Comparison of ENCODE assay signal across 11 mouse cellular contexts in the genomic region with DNA sequence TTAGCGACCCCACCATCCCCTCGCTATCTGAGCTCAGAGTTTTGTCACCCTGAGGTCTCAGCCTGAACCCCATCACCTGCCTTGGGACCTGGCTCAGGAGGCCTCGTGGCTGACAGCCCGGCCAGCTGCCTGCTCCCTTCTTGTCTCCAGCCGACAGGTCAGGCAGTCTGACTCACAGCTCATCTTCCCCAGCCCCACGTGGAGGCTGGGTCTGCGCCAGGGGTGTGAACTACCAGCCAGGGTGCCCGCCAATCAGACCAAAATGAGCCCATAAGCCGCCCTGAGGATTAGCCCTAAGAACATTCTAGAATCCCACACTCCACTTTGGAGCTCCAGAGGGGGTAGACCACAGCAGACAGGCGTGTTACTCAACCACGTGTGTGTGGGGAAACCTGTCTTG. TPM values are rescaled to one million over a fixed set of nuclear protein-coding genes. Genes with fewer than 3 reads are reported as not detected.
DNase-seq lines count a peak whose midpoint lies in the region; ATAC-seq lines count a peak whose summit lies in the region.
"Had no signal": no experiment of that assay in that cellular context is flagged by ENCODE, and none has a peak within 500 bp of the region (broad histone marks: within the 10 kb centered on the region; RNA-seq: fewer than 3 reads in every experiment).

No protein-coding gene starts in this region.

- no peaks in the 10 kb centered on the region for H3K9me3 ChIP-seq in heart, embryonic 11.5 days (replicated peaks; ENCODE audit: control insufficient read depth, low read length)
- H3K9me3 ChIP-seq: hindbrain, embryonic 10.5 days; lung, embryonic 15.5 days had no signal

- no peaks in the 10 kb centered on the region for H3K36me3 ChIP-seq in heart, embryonic 11.5 days (ENCODE audit: control insufficient read depth, insufficient read depth, low read length)
- H3K36me3 ChIP-seq: hindbrain, embryonic 10.5 days; lung, embryonic 15.5 days had no signal

- no peak overlapping the region for H3K4me3 ChIP-seq in heart, embryonic 11.5 days (ENCODE audit: low read depth, low read length)
- H3K4me3 ChIP-seq: hindbrain, embryonic 10.5 days; lung, embryonic 15.5 days; megakaryocyte, embryonic 14.5 days had no signal

- H3K27me3 ChIP-seq in heart, embryonic 11.5 days (ENCODE audit: control insufficient read depth, insufficient read depth, low read length) = no peaks in the 10 kb centered on the region
- H3K27me3 ChIP-seq: lung, embryonic 15.5 days; megakaryocyte, embryonic 14.5 days had no signal

- no peak overlapping the region for H3K9ac ChIP-seq in heart, embryonic 11.5 days (ENCODE audit: low read depth, low read length)
- H3K9ac ChIP-seq: lung, embryonic 15.5 days had no signal

- peak; percentile 20 for DNase-seq in heart, adult 8-10 months (ENCODE audit: low spot score)
- DNase-seq in Muller cell, postnatal 12 days (ENCODE audit: inconsistent ontology term) = peak; percentile 63
- DNase-seq in brain, adult 2 months (ENCODE audit: low read depth, low spot score) = peak; percentile 31
- DNase-seq in heart, postnatal 25 days (ENCODE audit: low spot score) = peak; percentile 4
- no peak for DNase-seq in frontal cortex, postnatal 10 days (ENCODE audit: low spot score in 2 of 2)
- DNase-seq in kidney, postnatal 36 days = no peak

- WGBS in heart, embryonic 11.5 days (ENCODE audit: insufficient replicate concordance) = 54% methylated on average over 11 of the region's 11 CpGs

- intact Hi-C loops in heart, postnatal 25 days (cut with DNase I) = no loop called here

- H3K27ac ChIP-seq in heart, embryonic 11.5 days (ENCODE audit: low read depth, low read length) = no peak overlapping the region
- H3K27ac ChIP-seq: hindbrain, embryonic 10.5 days; lung, embryonic 15.5 days had no signal

- no peak for ATAC-seq in heart, embryonic 11.5 days (replicated peaks; ENCODE audit: insufficient number of reproducible peaks, low FRiP score, low TSS enrichment)
- ATAC-seq: intestine, embryonic 16.5 days had no signal

- H3K4me2 ChIP-seq in heart, embryonic 11.5 days = no peak overlapping the region
- H3K4me2 ChIP-seq: lung, embryonic 15.5 days had no signal

- no peaks in the 10 kb centered on the region for H3K4me1 ChIP-seq in heart, embryonic 11.5 days (ENCODE audit: control insufficient read depth, insufficient read depth, low read length)
- H3K4me1 ChIP-seq: lung, embryonic 15.5 days; megakaryocyte, embryonic 14.5 days had no signal

RNA-seq across cellular contexts. Expression of a gene that starts 1.7 kb away (rescaled TPM):
- total RNA-seq in heart, adult 8-10 months (2022) = under 1 TPM; 0.31 to 0.57 (median 0.48) TPM
- 0.10 TPM in 1 of 2 replicates, not detected in the other for polyA plus RNA-seq in heart, embryonic 11.5 days (2014; fragmentation: Nextera tagmentation; extraction: Ambion mirVana)
- total RNA-seq in heart, postnatal 25 days (2021) = under 1 TPM; 0.39 TPM

Comparison
In these comparisons a context has a peak if more than half of its experiments do, and no peak if none do; other contexts are left out.
1. DNase-seq: peak in heart, adult 8-10 months (single experiment), Muller cell, postnatal 12 days (single experiment), brain, adult 2 months (single experiment) and heart, postnatal 25 days (single experiment); none in frontal cortex, postnatal 10 days (0 of 2) and kidney, postnatal 36 days (0 of 2).